Mouse (Mus musculus): ENCODE measurements at regions not wholly inside any gene's neighbourhood (a gene's known extent, or its start where the extent isn't known, plus 50 kb on each side); places are given as distances from the start of the nearest gene placed in this dataset.
A peak's percentile ranks its signal among the peaks of the same experiment; 100 is the strongest.
"Not testable (repeated sequence)": the region's sequence is repeated elsewhere in the genome, so short reads cannot be mapped to it uniquely, and the experiment has no call there.

- ATAC-seq (ENCODE audit: insufficient number of reproducible peaks, low FRiP score, low TSS enrichment): not testable (repeated sequence)
Observed at GRCm38 (mm10) chr16:8914183-8914582, 84.3 kb downstream of the 1810013L24Rik start.

- ATAC-seq (ENCODE audit: insufficient number of reproducible peaks, low FRiP score, low TSS enrichment): no peak
Observed at GRCm38 (mm10) chr16:8916091-8916490, 86.2 kb downstream of the 1810013L24Rik start.

- ATAC-seq (ENCODE audit: insufficient number of reproducible peaks, low FRiP score, low TSS enrichment): peak; percentile 45; the same call in 1 of the 2 replicates
Observed at GRCm38 (mm10) chr16:8918741-8919535, 89.0 kb downstream of the 1810013L24Rik start.

- ATAC-seq (ENCODE audit: insufficient number of reproducible peaks, low FRiP score, low TSS enrichment): no peak
Observed at GRCm38 (mm10) chr16:8924732-8925131, 94.8 kb downstream of the 1810013L24Rik start.

GRCm38 (mm10) chr16:8931961-8932360 is 102.1 kb downstream of the 1810013L24Rik start:
- no peak for ATAC-seq (ENCODE audit: insufficient number of reproducible peaks, low FRiP score, low TSS enrichment)

GRCm38 (mm10) chr16:8933121-8933520 is 103.2 kb downstream of the 1810013L24Rik start:
- ATAC-seq (ENCODE audit: insufficient number of reproducible peaks, low FRiP score, low TSS enrichment): no peak

GRCm38 (mm10) chr16:8936446-8936845 is 106.5 kb downstream of the 1810013L24Rik start:
- no peak for ATAC-seq (ENCODE audit: insufficient number of reproducible peaks, low FRiP score, low TSS enrichment)

- peak; percentile 74; the same call in 1 of the 2 replicates for ATAC-seq (ENCODE audit: insufficient number of reproducible peaks, low FRiP score, low TSS enrichment)
Observed at GRCm38 (mm10) chr16:8938516-8938915, 108.6 kb downstream of the 1810013L24Rik start.

GRCm38 (mm10) chr16:8939136-8939535 is 109.2 kb downstream of the 1810013L24Rik start:
- no peak for ATAC-seq (ENCODE audit: insufficient number of reproducible peaks, low FRiP score, low TSS enrichment)

- no peak for ATAC-seq (ENCODE audit: insufficient number of reproducible peaks, low FRiP score, low TSS enrichment)
Observed at GRCm38 (mm10) chr16:8944412-8945102, 114.7 kb downstream of the 1810013L24Rik start.

- ATAC-seq (ENCODE audit: insufficient number of reproducible peaks, low FRiP score, low TSS enrichment): no peak
Observed at GRCm38 (mm10) chr16:8947846-8948245, 117.9 kb downstream of the 1810013L24Rik start.

- ATAC-seq (ENCODE audit: insufficient number of reproducible peaks, low FRiP score, low TSS enrichment): no peak
Observed at GRCm38 (mm10) chr16:8951156-8951899, 121.4 kb downstream of the 1810013L24Rik start.

GRCm38 (mm10) chr16:8961739-8962138 is 131.8 kb downstream of the 1810013L24Rik start:
- no peak for ATAC-seq (ENCODE audit: insufficient number of reproducible peaks, low FRiP score, low TSS enrichment)

GRCm38 (mm10) chr16:8993521-8994250 is 163.8 kb downstream of the 1810013L24Rik start:
- no peak for ATAC-seq (ENCODE audit: insufficient number of reproducible peaks, low FRiP score, low TSS enrichment)

- ATAC-seq (ENCODE audit: insufficient number of reproducible peaks, low FRiP score, low TSS enrichment): no peak
Observed at GRCm38 (mm10) chr16:8994521-8994920, 164.6 kb downstream of the 1810013L24Rik start.

- ATAC-seq (ENCODE audit: insufficient number of reproducible peaks, low FRiP score, low TSS enrichment): no peak
Observed at GRCm38 (mm10) chr16:8997250-8997649, 167.3 kb downstream of the 1810013L24Rik start.

- ATAC-seq (ENCODE audit: insufficient number of reproducible peaks, low FRiP score, low TSS enrichment): no peak
Observed at GRCm38 (mm10) chr16:9004012-9004411, 174.1 kb downstream of the 1810013L24Rik start.

- no peak for ATAC-seq (ENCODE audit: insufficient number of reproducible peaks, low FRiP score, low TSS enrichment)
Observed at GRCm38 (mm10) chr16:9005933-9006332, 176.0 kb downstream of the 1810013L24Rik start.

GRCm38 (mm10) chr16:9009361-9010083 is 179.6 kb downstream of the 1810013L24Rik start:
- peak; percentile 68; the same call in 1 of the 2 replicates for ATAC-seq (ENCODE audit: insufficient number of reproducible peaks, low FRiP score, low TSS enrichment)

Measured in cerebellum, adult (tissue).